Mouse (Mus musculus): ENCODE measurements around the gene Atp6v0a2.
A peak's percentile ranks its signal among the peaks of the same experiment; 100 is the strongest.

Atp6v0a2 gene

GRCm38 (mm10) chr5:124636694-124637093, 8.3 kb downstream of the Atp6v0a2 start:
- no peak for DNase-seq (ENCODE audit: low read depth in 2 of 2, low spot score in 2 of 2)

- DNase-seq (ENCODE audit: low read depth in 2 of 2, low spot score in 2 of 2) = peak; percentile 35 to 56
Measured at GRCm38 (mm10) chr5:124637300-124637699, 8.9 kb downstream of the Atp6v0a2 start.

GRCm38 (mm10) chr5:124637836-124638235, 9.5 kb downstream of the Atp6v0a2 start:
- DNase-seq (ENCODE audit: low read depth in 2 of 2, low spot score in 2 of 2) = peak in 1 of 2 experiments; percentile 29

- no peak for DNase-seq (ENCODE audit: low read depth in 2 of 2, low spot score in 2 of 2)
Measured at GRCm38 (mm10) chr5:124713741-124714140, 85.4 kb downstream of the Atp6v0a2 start.

- DNase-seq (ENCODE audit: low read depth in 2 of 2, low spot score in 2 of 2) = no peak
Measured at GRCm38 (mm10) chr5:124715135-124715534, 86.8 kb downstream of the Atp6v0a2 start.

GRCm38 (mm10) chr5:124717969-124718368, 89.6 kb downstream of the Atp6v0a2 start:
- DNase-seq (ENCODE audit: low read depth in 2 of 2, low spot score in 2 of 2) = no peak

- no peak for DNase-seq (ENCODE audit: low read depth in 2 of 2, low spot score in 2 of 2)
Measured at GRCm38 (mm10) chr5:124718396-124718795, 90.0 kb downstream of the Atp6v0a2 start.

GRCm38 (mm10) chr5:124723125-124723524, 94.7 kb downstream of the Atp6v0a2 start:
- DNase-seq (ENCODE audit: low read depth in 2 of 2, low spot score in 2 of 2) = no peak

- DNase-seq (ENCODE audit: low read depth in 2 of 2, low spot score in 2 of 2) = no peak
Measured at GRCm38 (mm10) chr5:124724997-124725396, 96.6 kb downstream of the Atp6v0a2 start, which contains the start of gene Dnah10. TSS of gene Dnah10 (plus strand) at chr5:124725085.

GRCm38 (mm10) chr5:124729662-124730206, 101.4 kb downstream of the Atp6v0a2 start:
- no peak for DNase-seq (ENCODE audit: low read depth in 2 of 2, low spot score in 2 of 2)

- no peak for DNase-seq (ENCODE audit: low read depth in 2 of 2, low spot score in 2 of 2)
Measured at GRCm38 (mm10) chr5:124733961-124734360, 105.6 kb downstream of the Atp6v0a2 start.

- DNase-seq (ENCODE audit: low read depth in 2 of 2, low spot score in 2 of 2) = no peak
Measured at GRCm38 (mm10) chr5:124741898-124742599, 113.7 kb downstream of the Atp6v0a2 start.

GRCm38 (mm10) chr5:124743841-124744240, 115.5 kb downstream of the Atp6v0a2 start:
- no peak for DNase-seq (ENCODE audit: low read depth in 2 of 2, low spot score in 2 of 2)

GRCm38 (mm10) chr5:124746220-124746619, 117.8 kb downstream of the Atp6v0a2 start:
- DNase-seq (ENCODE audit: low read depth in 2 of 2, low spot score in 2 of 2) = no peak

GRCm38 (mm10) chr5:124748296-124748695, 119.9 kb downstream of the Atp6v0a2 start:
- DNase-seq (ENCODE audit: low read depth in 2 of 2, low spot score in 2 of 2) = no peak

- DNase-seq (ENCODE audit: low read depth in 2 of 2, low spot score in 2 of 2) = no peak
Measured at GRCm38 (mm10) chr5:124751656-124752055, 123.3 kb downstream of the Atp6v0a2 start.

GRCm38 (mm10) chr5:124761011-124761410, 132.6 kb downstream of the Atp6v0a2 start:
- no peak for DNase-seq (ENCODE audit: low read depth in 2 of 2, low spot score in 2 of 2)

- no peak for DNase-seq (ENCODE audit: low read depth in 2 of 2, low spot score in 2 of 2)
Measured at GRCm38 (mm10) chr5:124761787-124762186, 133.4 kb downstream of the Atp6v0a2 start.

Data from CD8-positive naive resting alpha-beta T cell, adult 2 months (primary cell).